In the genomic region with DNA sequence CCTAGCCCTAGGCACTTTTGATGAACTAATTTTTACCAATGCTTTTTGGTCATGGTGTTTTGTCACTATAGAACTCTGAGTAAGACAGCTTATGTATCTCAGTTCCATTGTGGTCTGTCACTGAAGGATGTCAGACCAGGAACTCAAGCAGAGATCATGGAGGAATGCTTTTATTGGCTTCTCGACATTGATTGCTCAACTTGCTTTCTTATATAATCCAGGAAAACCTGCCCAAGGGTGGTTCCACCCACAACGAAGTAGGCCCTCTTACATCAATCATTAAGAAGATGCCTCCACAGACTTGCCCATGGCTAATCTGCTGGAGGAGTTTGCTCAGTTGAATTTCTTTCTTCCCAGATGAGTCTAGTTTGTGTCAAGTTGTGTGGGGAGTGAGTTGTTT, we compare ENCODE assay signal across 21 mouse cellular contexts.
"Had no signal": no experiment of that assay in that cellular context is flagged by ENCODE, and none has a peak within 500 bp of the region (broad histone marks: within the 10 kb centered on the region; RNA-seq: fewer than 3 reads in every experiment).

No protein-coding gene starts in this region.

- ATAC-seq: forebrain, embryonic 13.5 days; forebrain, embryonic 14.5 days; forebrain, embryonic 15.5 days; forebrain, embryonic 16.5 days; forebrain, postnatal 0 days had no signal

- DNase-seq: cerebellum, adult 2 months; cerebellum, adult 8-10 months; cerebellum, adult 9-10 months; cerebellum, adult 9-11 months; cerebellum, postnatal 10 days; cerebellum, postnatal 14 days; cerebellum, postnatal 25 days; cerebellum, postnatal 36 days; embryo, embryonic 11 days; forebrain, postnatal 0 days; gastrocnemius, adult 2 months; gastrocnemius, postnatal 10 days; gastrocnemius, postnatal 14 days; gastrocnemius, postnatal 25 days; gastrocnemius, postnatal 36 days; heart, adult 18-20 months; heart, adult 2 months had no signal
